Mouse (Mus musculus) heart, postnatal 25 days (tissue): Measurements from ENCODE around the gene Cdhr4. TPM values are rescaled to one million over a fixed set of nuclear protein-coding genes. Genes with fewer than 3 reads are reported as not detected.

ENCODE experiments used
- DNase-seq: peaks from one replicate; pipeline ENCODE4 v3.0.0; 2022; ENCODE audit warnings: low spot score
- intact Hi-C: fragments of 180-260 bp; cut with DNase I; formaldehyde crosslinking; loops from one replicate; pipeline ENCODE4 v1.15.1; 2025
- total RNA-seq, 2 experiments: library from RNA; stranded (reverse); gene quantifications; 2 replicates each; pipeline ENCODE4 v1.2.3; 2021

The Cdhr4 gene
- total RNA-seq, 2 experiments from 2014 or later = 0.87 to 1.0 TPM

DNA sequence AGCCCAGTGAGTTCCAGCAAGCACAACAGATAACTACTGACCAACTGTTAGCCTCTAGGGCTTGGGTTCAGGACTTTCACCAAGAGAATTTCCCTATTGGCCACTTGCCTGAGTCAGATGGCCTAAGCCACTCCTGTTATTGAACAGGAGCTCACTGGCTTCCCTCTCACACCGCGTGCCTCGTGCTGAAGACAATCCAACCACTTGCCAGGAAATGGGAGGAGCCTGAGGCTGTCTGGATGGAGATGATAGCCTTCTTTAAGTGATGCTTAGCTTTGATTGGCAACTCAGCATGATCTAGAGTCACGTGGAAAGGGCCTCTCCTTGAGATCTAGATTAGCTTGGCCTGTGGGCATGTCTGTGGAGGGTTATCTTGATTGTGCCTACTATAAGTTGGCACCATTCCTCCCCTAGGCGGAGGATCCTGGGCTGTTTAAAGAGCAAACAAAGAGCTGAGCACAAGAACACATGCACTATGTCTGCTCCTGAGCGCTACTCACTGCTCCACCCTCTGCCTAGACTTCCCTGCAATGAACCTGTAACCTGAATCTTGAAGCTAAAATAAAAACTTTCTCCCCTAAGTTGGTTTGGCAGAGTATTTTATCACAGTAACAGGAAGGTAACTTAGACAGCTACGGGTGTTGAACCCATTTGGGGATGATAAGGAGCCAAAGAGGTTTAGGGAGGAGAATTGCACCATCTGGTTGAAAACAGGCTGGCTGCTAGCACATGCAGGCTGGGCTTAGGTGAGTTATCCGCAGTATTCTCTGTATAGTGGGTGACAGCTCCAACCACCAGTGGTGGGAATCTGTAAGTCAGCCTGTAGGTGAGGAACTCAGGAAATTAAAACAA is 20.4 kb upstream of the Cdhr4 start:
- no peak for DNase-seq
- intact Hi-C loops = no loop called here

DNA sequence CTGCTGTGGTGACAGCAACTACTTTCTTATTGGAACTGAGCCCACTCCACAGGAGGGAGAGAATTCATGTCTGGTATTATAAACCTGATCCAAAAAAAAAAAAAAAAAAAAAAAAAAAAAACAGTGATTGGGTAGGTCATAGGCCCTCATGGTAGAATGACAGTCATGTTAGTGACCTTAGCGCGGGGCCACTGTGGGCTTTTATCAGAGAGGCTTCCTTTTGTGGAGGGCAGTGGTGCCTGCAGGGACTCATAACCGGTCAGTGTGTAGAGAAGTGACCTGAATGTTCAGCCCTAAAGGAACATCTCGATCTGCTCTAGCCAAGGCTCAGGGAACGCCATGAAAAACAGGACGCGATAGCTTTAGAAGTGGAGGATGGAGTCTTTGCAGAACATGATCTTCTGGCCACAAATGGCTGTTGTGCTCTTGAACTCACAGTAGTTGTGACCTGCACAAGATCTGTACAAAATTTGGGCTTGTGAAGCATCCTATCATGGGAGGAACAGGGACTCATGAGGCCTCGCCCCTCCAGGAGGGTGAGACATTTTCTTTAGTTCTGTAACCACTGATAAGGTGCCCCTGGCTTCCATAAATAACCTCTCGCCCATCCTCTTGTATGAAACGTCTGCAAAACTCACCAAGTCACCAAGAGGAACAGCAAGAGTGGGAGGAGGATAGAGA is 17.7 kb upstream of the Cdhr4 start:
- DNase-seq = no peak
- intact Hi-C loops = no loop called here

DNA sequence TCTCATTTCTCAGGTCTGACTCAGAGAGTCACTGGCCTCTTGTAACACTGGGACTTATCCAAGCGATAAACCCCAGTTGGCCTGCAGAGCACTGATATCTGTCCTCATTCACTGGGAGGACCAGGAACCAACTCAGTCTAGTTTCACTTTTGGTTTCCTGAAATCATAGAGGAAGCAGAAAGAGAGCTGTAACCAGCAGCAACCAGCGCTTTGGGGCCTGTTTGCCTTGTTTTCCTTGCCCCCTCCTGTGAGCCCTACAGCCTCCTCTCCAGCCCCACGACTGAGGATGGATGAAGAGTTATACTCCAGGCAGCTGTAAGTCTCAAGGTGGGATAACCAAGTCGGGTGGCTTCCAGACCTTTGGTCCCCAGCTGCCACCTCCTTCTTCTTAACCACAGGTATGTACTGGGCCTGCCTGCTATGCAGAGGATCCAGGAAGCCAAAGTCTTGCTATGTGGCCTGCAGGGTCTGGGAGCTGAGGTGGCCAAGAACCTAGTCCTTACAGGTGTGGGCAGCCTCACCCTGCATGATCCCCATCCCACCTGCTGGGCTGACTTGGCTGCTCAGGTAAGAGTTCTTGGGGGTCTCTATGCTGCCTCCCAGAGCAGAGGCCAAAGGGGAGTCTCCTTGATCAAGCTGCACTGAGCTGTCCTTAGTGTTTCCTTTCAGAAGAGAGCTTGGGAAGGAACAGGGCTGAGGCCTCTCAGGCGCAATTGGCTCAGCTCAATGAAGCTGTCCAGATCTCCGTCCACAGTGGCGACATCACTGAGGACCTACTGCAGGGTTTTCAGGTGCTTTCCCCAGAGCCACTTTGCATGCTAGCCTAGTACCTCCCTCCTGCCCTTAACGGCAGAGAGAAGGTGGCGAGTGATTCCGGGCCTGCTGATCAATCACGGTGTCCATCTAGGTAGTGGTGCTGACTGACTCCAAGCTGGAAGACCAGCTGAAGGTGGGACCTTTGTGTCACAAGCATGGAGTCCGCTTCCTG is 16.6 kb upstream of the Cdhr4 start, which contains the start of gene Uba7:
Uba7 (plus strand) TSS at position 107 of the 988 bp plus-strand sequence.
- intact Hi-C loops = no loop called here
- DNase-seq = no peak

DNA sequence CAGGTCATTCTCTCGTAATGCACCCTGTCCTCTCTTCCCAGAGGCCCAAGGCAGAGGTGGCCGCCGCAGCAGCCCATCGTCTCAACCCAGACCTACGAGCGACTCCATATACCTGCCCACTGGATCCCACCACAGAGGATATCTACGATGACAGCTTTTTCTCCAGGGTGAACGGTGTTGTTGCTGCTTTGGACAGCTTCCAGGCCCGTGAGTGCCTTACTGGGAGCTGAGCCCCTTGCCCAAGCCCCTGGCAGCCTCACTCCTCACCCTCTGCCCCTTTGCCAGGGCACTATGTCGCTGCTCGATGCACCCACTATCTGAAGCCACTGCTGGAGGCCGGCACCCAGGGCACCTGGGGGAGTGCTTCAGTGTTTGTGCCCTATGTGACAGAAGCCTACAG is 13.5 kb upstream of the Cdhr4 start:
- no peak for DNase-seq
- intact Hi-C loops = no loop called here

DNA sequence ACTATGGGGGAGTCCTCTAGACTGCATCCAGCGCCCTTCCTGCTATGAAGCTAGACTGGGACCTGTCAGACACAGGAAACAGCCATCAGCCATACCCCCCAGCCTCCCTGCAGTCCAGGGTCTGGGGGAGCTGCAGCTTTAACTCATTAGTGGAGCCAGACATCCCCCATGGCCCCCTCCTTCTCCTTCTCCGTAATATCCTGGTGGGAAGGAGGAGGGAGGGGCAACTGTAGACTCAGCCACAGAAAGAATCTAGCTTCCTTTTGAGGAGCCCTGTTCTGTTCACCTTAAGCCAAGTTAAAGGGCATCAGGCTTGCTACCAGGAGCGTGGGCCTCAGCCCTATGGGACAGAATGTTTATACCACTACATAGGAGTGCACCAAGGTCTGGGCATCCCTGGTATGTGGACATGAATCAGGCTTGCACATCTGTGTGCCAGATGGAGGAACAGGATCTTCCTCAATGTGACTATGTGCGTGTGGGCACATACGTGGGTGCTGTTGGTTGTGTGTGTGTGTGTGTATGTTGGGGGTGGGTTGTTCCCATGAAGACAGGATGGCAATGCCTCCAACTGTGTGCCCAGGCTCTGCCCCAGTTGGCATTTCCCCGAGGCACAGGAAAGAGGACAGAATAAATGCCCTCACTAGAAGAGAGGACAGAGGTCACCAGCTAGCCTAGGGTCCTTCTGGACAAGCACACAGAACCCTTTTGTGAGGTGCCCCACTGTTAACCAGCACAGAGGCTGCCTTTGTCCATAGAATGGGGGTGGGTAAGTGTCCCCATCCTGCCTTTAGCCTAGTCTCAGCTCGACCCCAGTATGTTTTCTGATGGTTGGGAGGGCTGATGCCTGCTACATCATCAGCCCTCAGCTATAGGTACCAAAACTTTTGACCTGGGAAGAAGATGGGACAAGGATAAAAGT is 10.4 kb upstream of the Cdhr4 start:
- intact Hi-C loops = no loop called here
- no peak for DNase-seq

DNA sequence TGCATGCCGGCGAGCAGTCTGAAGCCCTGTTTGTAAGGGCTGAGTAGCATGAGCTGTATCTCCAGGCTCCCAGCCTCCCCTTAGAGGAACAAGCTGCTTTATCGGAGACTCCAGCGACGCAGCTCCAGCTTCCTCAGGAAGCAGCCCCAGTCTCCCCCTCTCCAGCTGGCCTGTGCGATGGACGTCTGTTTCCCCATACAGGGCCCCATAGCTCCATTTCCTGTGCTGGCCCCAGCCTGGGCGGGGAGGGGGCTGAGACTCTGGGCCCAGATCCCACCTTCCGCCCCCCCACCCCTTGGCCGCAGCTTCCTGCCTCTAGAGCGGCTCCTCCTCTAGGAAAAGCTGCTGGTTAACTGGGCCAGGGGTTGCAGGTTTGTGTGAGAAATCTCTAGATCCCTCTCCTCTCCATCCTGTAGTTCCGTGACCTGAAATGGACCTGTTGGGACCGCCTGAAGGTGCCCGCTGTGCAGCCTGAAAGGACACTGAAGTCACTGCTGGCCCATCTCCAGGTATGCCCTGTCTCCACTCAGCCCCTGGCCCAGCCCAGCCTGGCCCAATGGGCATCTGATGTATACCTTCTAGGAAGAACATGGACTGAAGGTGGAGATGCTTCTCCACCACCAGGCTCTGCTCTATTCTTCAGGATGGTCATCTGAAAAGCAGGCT is 9.5 kb upstream of the Cdhr4 start, which contains the start of gene Gm20661:
Gm20661 (plus strand) TSS at position 378 of the 666 bp plus-strand sequence.
- intact Hi-C loops = no loop called here
- peak; percentile 83 for DNase-seq

DNA sequence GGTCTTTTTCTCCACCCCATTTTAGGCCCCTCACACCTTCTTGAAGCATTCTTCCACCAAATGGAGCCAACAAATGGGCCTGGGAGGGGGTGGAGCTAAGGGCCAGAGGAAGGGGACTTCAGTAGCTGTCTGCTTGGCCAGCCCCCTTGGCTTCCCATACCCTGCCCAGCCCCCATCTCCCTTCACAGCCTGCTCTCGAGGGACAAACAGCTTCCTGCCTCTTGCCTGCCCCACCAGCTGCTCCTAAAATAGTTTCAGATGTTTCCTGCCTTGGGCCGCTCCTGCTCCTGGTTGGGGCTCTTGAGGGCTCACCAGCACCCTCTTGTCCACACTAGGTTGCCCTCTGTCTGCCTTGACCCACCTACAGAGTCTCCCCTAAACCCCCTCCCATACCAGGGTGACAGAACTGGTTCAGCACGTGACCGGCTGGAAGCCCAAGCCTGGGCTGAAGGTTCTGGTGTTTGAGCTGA is 8.8 kb upstream of the Cdhr4 start:
- intact Hi-C loops = no loop called here
- DNase-seq = peak; percentile 90

DNA sequence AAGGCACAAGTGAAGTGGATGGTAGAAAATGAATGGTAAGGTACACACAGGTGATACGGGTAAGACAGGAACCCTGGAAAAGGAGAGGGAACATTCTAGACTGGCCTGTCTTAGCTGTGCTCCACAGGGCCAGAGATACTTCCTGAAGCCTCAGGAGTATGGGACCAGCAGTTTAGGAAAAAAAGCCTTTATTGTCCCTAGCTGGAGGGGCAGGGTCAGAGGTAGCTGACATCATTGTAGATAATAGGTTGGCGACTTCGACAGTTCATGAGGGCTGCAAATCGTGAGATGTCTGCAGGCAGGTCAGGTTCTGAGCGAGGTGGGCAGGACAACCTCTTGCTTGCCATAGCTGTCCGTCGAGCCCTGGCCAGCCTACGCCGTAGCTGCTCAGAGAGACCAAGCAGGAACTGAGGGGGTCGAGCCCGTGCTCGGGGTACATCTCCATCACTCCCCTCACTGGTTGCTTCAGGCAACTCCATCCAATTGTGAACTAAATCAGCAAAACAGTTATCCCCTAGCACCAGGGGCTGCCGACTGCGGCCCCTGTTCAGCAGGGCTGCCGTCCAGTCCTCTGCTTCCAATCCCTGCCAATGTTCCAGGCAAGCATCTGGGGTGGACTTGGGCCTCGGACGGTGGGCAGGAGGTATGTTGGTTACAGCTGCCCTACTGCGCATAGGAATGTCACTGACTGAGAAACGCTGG is 8.1 kb upstream of the Cdhr4 start:
- no peak for DNase-seq
- intact Hi-C loops = no loop called here

DNA sequence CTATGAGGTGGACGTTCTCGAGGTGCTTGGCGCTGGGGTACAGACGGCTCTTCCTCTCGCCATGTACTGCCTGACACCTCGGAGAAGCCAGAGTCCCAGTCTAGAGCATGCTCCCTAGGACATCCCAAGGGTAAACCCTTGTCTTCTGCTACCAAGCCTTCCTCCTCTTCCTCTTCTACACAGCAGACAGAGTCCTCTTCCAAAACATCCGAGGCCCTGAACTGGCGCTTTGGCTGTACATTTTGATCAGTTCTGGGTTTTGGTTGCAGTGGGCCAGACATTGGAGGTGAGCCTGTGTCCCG is 7.6 kb upstream of the Cdhr4 start:
- intact Hi-C loops = no loop called here
- no peak for DNase-seq

DNA sequence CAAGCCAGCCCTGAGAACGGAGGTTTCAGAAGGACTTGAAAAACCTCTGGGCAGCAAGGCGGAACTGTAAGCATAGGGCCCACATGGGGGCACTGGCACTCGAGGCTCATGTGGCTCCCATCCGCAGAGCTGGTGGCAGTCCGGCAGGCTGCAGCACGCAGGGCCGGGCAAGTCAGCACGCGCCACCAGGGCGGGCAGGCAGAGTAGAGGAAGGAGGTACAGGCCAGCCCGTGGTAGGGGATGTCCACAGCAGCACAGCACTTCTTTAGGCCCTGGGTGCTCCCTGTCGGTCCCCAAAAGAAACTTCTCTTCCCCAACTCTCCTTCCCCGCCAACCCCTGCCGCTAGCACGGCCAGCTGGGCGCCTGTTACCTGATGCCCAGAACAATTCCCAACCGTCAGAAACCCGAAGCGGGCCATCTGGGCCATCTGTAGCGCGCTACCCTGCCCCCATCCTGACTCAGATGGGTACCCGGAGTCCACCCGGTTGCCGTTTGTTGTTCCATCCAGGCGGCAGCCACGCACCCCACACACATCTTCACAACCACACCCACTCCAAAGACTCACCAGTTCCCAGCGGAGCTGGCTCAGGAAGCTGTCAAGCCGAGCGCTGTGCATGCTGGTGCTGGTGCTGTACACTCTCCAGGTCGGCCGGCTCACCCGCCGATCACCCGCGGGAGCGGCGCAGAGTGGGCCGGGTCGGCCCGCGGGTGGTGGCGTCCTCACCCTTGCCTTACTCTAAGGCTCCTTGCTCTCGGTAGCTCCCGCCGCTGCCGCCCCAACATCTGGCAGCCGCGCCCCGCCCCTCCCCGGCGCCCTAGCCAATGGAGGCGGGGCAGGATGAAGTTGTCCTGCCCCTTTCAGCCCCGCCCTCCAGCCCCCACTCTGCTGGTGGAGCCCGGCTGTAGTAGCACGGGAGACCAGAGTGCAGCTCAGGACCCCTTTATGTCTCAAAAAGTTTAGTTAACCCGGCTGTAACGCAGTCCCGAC is 6.9 kb upstream of the Cdhr4 start, which contains the start of gene Inka1:
Inka1 (minus strand) TSS at position 749 of the 989 bp plus-strand sequence.
- intact Hi-C loops = loop anchor here (1.0 kb wide), 1 partner anchor 22 kb away; no protein-coding TSS in a partner anchor
- DNase-seq = peak; percentile 87

DNA sequence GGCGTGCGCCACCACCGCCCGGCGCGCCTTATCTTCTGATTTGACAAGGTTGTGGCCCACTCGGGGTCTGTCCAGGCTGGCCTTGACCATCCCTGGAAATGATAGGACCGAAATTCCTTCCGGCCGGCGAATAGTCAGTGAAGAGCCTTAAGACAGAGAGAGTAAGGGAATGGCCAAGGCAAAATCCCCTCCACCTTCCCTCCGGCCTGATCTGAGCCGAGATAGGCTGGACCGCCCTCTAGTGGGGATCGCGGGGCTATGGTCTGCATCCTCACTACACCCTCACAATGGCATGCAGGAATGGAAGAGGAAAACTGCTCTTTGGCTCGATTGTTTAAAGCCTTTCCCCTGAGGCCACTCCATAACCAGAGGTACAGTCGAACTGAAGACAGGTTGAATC is 5.9 kb upstream of the Cdhr4 start:
- DNase-seq = peak; percentile 67
- intact Hi-C loops = loop anchor here (1.0 kb wide), 1 partner anchor 23 kb away; no protein-coding TSS in a partner anchor

DNA sequence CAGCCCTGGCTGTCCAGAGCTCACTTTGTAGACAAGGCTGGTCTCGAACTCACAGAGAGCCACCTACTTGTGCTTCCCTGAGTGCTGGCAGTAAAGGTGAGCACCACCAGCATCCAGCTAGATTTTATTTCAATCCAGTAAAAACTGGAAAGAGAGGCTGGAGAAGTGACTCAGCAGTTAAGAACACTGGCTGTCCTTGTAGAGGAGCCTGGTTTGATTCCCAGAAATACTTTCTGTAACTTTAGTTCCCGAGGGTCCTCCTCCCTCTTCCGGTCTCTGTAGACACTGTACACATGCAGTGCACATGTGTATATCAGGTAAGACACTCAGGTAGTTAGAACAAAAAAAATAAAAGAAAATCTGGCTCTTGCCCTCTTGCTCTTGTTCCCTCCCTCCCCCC is 4.3 kb upstream of the Cdhr4 start:
- DNase-seq = no peak
- intact Hi-C loops = no loop called here

DNA sequence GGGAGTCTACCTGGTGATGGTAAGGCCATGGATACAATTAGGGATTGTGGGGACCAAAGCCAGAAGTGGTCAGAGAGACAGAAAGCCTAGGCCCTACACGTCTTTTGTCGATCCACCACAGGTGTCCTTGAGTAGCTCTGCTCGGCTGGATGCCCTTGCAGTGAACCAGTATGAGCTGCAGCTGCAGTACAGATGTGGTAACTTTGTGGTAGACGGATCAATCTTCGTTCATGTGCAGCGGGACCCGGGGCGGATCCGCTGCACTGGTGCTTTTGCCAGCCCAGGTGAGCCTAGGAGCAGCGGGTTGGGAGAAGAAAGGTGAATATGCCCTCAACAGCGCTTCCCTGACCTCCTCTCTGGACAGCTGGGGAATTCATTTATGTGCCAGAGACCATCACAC is 716 bp downstream of the Cdhr4 start:
- intact Hi-C loops = no loop called here
- no peak for DNase-seq

DNA sequence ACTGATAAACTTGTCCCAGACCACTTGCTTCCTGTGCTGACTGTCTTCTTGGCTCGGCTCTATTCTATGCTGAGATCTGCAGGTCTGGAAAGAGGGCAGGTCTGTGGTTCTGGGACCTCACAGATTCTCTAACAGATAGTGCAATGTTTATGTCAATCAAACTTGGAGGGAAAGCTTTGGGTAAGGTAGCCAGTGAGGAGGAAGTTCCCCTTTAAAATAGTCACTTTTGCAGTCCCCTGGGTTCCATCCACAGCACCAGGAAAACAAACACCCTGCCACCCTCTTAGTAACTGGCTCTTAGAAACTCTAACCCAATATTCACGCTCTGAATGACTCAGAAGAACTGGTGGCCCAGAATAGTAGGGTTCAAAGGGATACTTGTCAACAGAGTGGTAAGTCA is 2.2 kb downstream of the Cdhr4 start:
- DNase-seq = no peak
- intact Hi-C loops = no loop called here

DNA sequence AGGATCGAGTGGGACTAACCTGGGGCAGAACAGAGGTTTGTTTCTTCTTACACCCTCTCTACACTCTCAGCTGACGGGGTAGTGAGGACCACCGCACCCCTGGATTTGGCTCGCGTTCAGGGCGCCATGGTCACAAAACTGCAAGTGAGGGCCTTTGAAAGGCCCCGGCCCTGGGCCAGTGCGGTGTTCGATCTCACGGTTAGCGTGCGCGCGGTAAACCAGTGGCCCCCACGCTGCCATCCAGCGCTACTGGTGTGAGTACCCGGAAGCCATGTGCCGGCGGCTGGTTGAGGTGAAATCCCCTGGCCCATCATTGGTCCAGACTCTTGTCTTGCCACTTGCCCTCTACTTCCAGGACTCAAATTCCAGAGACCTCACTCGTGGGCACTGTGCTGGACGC is 3.2 kb downstream of the Cdhr4 start:
- intact Hi-C loops = no loop called here
- DNase-seq = no peak

DNA sequence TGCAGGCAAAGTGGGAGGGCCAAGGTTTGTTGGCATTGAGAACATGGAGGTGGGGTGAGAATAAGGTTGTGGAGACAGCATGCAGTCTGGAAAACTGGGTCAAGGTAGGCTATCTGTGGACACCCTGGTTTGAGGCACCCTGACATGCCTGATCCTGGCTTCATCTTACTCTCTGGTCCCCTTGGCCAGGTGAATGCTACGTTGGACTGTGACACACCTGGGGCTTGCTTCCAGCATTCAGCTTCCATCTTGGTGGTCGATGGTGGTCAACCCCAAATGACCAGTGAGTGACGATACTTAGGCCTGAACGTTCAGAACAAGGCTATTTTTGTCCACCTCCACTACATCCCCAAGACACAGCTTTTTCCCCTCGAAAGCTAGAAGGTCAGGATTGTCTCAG is 3.8 kb downstream of the Cdhr4 start, which contains the start of gene Gm20662:
Gm20662 (plus strand) TSS at position 301 of the 400 bp plus-strand sequence.
- DNase-seq = no peak
- intact Hi-C loops = no loop called here
